Mouse (Mus musculus) thymus, adult 2 months (tissue): ENCODE measurements around the gene Stk25. TPM values are rescaled to one million over a fixed set of nuclear protein-coding genes. Genes with fewer than 3 reads are reported as not detected.

Experiments
- DNase-seq: peaks from one replicate; pipeline ENCODE4 v3.0.0; 2021
- H3K27ac ChIP-seq: fragments of 200-500 bp; 2 replicates; pipeline ENCODE4 v1.5.1; 2012; ENCODE audit warnings: low read length, control low read depth; ENCODE audit not compliant: control insufficient read depth, insufficient read depth
- H3K27me3 ChIP-seq: fragments of 200-500 bp; 2 replicates; pipeline ENCODE4 v1.6.1; 2012; ENCODE audit warnings: mild to moderate bottlenecking, low read length, moderate library complexity, mixed read lengths; ENCODE audit not compliant: control insufficient read depth, insufficient read depth
- H3K36me3 ChIP-seq: fragments of 200-500 bp; 2 replicates; pipeline ENCODE4 v1.6.1; 2012; ENCODE audit warnings: mild to moderate bottlenecking, low read length, moderate library complexity; ENCODE audit not compliant: control insufficient read depth, insufficient read depth
- H3K4me1 ChIP-seq: fragments of 200-500 bp; replicated peaks from 2 replicates; pipeline ENCODE4 v1.6.1; 2012; ENCODE audit warnings: low read length; ENCODE audit not compliant: control insufficient read depth, insufficient read depth
- H3K4me3 ChIP-seq: fragments of 200-500 bp; 2 replicates; pipeline ENCODE4 v1.5.1; 2012; ENCODE audit warnings: mild to moderate bottlenecking, low read length, control low read depth, moderate library complexity; ENCODE audit not compliant: control insufficient read depth, insufficient read depth
- CTCF ChIP-seq: fragments of 200-500 bp; IDR thresholded peaks from 2 replicates; pipeline ENCODE4 v1.5.1; 2012; ENCODE audit warnings: mild to moderate bottlenecking, control low read depth, low read length, moderate library complexity, borderline replicate concordance; ENCODE audit not compliant: control insufficient read depth, poor library complexity, insufficient read depth; ENCODE audit errors: extremely low read depth
- POLR2A ChIP-seq: fragments of 200-500 bp; IDR thresholded peaks from 2 replicates; pipeline ENCODE4 v1.6.1; 2012; ENCODE audit warnings: mild to moderate bottlenecking, low read length, control low read depth, moderate library complexity; ENCODE audit not compliant: control insufficient read depth, poor library complexity, insufficient read depth; ENCODE audit errors: extremely low read depth
- WGBS: fragments of 180-500 bp; shearing (Covaris S2); methylation state at CpG from one replicate; pipeline ENCODE4 v1.1.7; 2018; 5-methylcytosine and 5-hydroxymethylcytosine counted together
- polyA plus RNA-seq: library from polyadenylated mRNA; depleted of rRNA; stranded (reverse); fragments of >200 nt; gene quantifications from 2 replicates; pipeline ENCODE4 v1.2.3, GENCODE M21; 2012; rRNA removed

Stk25 gene
- polyA plus RNA-seq, 1 experiment, result 164 TPM

DNA sequence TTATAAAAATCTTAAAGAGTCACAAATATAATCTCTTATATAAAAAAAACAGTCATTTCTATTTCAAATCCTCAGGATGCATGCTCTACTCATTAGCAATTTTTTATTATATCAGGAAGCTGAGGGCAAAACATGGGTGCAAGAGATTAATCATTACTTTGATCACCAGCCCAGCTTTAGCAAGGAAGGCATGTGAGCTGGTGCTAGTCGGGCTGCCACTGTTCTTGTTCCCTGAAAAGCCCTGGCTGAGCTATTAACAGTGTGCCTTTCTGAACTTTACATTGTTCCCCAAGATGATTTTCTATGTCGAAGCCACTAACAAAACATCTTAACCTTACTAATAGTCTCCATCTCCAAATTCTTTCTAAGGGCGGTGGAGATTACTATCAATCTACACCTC lies 70.1 kb downstream of the Stk25 start:
- Histone ChIP-seq H3K27me3 (no peaks in the 10 kb centered on the region), H3K36me3 (no peaks in the 10 kb centered on the region), H3K4me1 (no peaks in the 10 kb centered on the region), H3K4me3 (no peak overlapping the region), H3K27ac (no peak overlapping the region)
- 91% methylated on average over 3 of the region's 3 CpGs for WGBS
- TF ChIP-seq POLR2A, result no peak
- no peak for TF ChIP-seq CTCF
- DNase-seq, result no peak

DNA sequence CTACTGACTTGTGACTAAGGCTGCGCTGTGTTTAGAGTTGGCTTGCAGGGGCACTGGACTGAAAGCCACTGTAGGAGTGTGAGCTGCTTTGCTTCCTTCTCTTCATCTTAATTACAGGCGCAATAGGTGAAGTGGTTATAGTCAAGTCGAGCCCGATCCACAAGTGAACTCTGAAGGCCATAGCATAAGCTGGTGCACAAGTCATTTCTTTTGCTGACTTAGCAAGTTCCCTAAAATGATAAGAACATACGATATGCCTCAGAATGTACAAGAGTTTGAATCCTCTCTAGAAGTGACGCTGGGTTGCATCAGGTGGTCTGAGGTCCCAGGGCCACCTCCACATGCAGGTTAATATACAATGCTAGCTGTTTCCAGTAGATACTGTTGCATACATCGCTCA lies 76.9 kb downstream of the Stk25 start:
- no peak for DNase-seq

DNA sequence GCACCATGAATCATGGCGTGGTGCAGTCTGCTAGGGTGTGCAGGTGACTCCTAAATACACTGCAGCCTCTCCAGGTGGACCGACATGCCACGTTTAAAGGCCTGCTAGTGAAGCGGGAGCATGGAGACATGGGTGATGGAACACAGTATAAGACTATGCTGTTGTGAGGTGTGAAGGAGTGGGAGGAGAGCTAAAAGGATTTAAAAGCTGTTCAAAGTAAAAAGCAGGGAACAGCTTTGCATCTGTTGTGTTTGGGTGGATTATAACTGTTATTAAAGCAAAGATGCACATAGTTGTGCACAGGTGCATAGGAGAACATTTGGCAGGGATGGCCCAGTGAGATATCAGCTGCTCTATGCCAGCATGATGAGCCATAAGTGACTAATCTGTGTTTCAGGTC lies 80.6 kb downstream of the Stk25 start:
- WGBS, result 94% methylated on average over 4 of the region's 4 CpGs

More for the DNA sequence above, 76.9 kb downstream of the Stk25 start:
- no peaks in the 10 kb centered on the region for H3K36me3 ChIP-seq
- no peaks in the 10 kb centered on the region for H3K4me1 ChIP-seq
- no peak overlapping the region for H3K4me3 ChIP-seq
- H3K27me3 ChIP-seq, result no peaks in the 10 kb centered on the region
- no peak overlapping the region for H3K27ac ChIP-seq
- 94% methylated on average over 7 of the region's 7 CpGs for WGBS
- TF ChIP-seq CTCF, result no peak

DNA sequence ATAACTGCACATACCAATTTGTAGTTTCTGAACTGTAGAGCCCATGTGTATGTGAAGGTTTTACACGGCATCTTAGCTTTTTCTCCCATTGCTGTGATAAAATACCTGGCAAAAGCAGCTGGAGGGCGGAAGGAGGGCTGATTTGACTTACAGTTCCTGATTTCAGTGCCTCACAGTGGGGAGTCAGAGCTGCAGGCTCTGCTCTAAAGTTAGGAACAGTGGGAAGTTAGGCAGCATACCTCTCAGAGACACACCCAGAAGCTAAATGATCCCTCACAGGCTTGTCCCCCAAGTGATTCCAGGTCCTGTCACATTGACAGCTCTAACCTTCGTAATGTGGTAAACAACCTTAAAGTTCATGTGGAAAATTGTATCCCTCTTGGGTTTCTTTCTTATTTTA lies 81.4 kb downstream of the Stk25 start:
- Histone ChIP-seq H3K27ac (no peak overlapping the region), H3K4me3 (no peak overlapping the region), H3K27me3 (no peaks in the 10 kb centered on the region), H3K36me3 (no peaks in the 10 kb centered on the region), H3K4me1 (no peaks in the 10 kb centered on the region)
- DNase-seq, result no peak
- 95% methylated on average over 3 of the region's 3 CpGs for WGBS
- TF ChIP-seq POLR2A (no peak), CTCF (no peak)

More for the DNA sequence above, 80.6 kb downstream of the Stk25 start:
- TF ChIP-seq CTCF (no peak), POLR2A (no peak)
- Histone ChIP-seq H3K4me3 (no peak overlapping the region), H3K27me3 (no peaks in the 10 kb centered on the region), H3K27ac (no peak overlapping the region), H3K36me3 (no peaks in the 10 kb centered on the region), H3K4me1 (no peaks in the 10 kb centered on the region)
- no peak for DNase-seq

Other genes starting within 250 kb of the Stk25 start
- 52.3 and 53.4 TPM in 2 replicates for gene Hdlbp, start 179.8 kb downstream of the Stk25 start, polyA plus RNA-seq
- 1.7 and 2.1 TPM in 2 replicates for gene Farp2, start 146.6 kb downstream of the Stk25 start, polyA plus RNA-seq
- gene Bok, start 27.0 kb upstream of the Stk25 start, polyA plus RNA-seq, result 19.9 and 30.7 TPM in 2 replicates
- gene Atg4b, start 92.8 kb upstream of the Stk25 start, polyA plus RNA-seq, result 69.1 and 75.6 TPM in 2 replicates
- 34.5 and 38.9 TPM in 2 replicates for gene Thap4, start 96.2 kb upstream of the Stk25 start, polyA plus RNA-seq
- gene Dtymk, start 143.3 kb upstream of the Stk25 start, polyA plus RNA-seq, result 146 and 149 TPM in 2 replicates
- gene Ing5, start 145.3 kb upstream of the Stk25 start, polyA plus RNA-seq, result 10.9 and 11.0 TPM in 2 replicates
- gene D2hgdh, start 166.2 kb upstream of the Stk25 start, polyA plus RNA-seq, result 29.3 and 41.7 TPM in 2 replicates
- 1.5 and 2.6 TPM in 2 replicates for gene Gal3st2, start 202.6 kb upstream of the Stk25 start, polyA plus RNA-seq